Mouse (Mus musculus): ENCODE data around the gene Gm49318. TPM values are rescaled to one million over a fixed set of nuclear protein-coding genes. Genes with fewer than 3 reads are reported as not detected.

The Gm49318 gene
- polyA plus RNA-seq, 2 experiments: not detected

DNA sequence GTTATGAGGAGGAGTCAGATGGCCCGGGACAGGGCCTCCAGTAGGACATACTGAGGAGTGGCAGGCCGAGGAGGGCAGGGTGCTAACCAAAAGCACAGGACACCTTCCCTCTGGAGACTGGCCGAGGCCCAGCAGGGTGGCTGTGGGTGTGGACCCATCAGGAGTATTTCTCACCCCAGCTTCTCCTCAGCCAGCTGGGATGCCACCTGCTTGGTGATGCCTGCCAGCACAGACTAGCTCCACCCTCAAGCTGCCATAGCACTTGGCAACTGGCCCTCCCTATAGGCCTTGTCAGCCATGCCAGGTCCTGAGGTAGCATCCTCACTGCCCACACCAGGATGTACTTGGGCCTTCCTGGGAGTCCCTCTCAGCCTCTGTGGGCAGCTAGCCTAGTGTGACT lies 6.7 kb downstream of the Gm49318 start:
- Histone ChIP-seq H3K36me3 (replicated peaks; ENCODE audit: control insufficient read depth, insufficient read depth, low read depth) (peaks cover 12% of the 10 kb centered on the region), H3K9ac (replicated peaks) (no peak overlapping the region), H3K4me2 (ENCODE audit: low read depth) (no peak overlapping the region), H3K27me3 (ENCODE audit: control insufficient read depth, insufficient read depth, low read length) (no peaks in the 10 kb centered on the region), H3K4me3 (ENCODE audit: insufficient read depth in 1 of 2, low read depth in 2 of 2, low read length in 2 of 2) (no peak overlapping the region), H3K4me1 (replicated peaks; ENCODE audit: control insufficient read depth in 2 of 2, insufficient read depth in 2 of 2, low read length in 1 of 2) (no peaks in the 10 kb centered on the region), H3K27ac (no peak overlapping the region), H3K9me3 (ENCODE audit: control insufficient read depth, low read length) (no peaks in the 10 kb centered on the region)
- DNase-seq (ENCODE audit: low read depth in 3 of 3, low spot score in 3 of 3) (no peak), ATAC-seq (ENCODE audit: insufficient read depth) (no peak)
- 62% methylated on average over 3 of the region's 3 CpGs for WGBS (ENCODE audit: insufficient replicate concordance)
- TF ChIP-seq CTCF (IDR thresholded peaks at IDR 0.05; ENCODE audit: low read depth) (no peak), EP300 (IDR thresholded peaks at IDR 0.05; ENCODE audit: low read depth) (no peak)

DNA sequence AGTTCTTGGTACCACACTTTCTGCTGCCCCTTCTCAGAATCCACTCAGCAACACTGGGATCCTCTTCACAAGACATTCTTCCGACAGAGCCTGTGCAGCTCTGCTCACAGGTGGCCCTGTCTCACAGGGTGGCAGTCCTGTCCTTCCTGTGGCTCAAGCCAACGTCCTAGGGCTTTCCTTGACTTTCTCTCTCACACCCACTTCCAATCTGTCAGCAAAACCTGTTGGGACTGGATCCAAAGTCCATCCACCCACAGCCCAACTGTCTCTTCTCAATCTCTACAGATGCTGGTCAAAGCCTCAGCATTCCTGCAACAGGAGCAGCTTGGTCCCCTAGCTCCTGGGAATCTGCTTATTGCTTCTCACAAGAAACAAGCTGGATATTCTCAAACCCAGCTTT lies 9.7 kb downstream of the Gm49318 start:
- no peaks in the 10 kb centered on the region for H3K4me1 ChIP-seq (replicated peaks; ENCODE audit: control insufficient read depth in 2 of 2, insufficient read depth in 2 of 2, low read length in 1 of 2)
- H3K9me3 ChIP-seq (ENCODE audit: control insufficient read depth, low read length): no peaks in the 10 kb centered on the region
- no peaks in the 10 kb centered on the region for H3K27me3 ChIP-seq (ENCODE audit: control insufficient read depth, insufficient read depth, low read length)
- no peak overlapping the region for H3K9ac ChIP-seq (replicated peaks)
- DNase-seq (ENCODE audit: low read depth in 3 of 3, low spot score in 3 of 3) (no peak), ATAC-seq (ENCODE audit: insufficient read depth) (no peak)
- H3K27ac ChIP-seq: no peak overlapping the region
- H3K36me3 ChIP-seq (replicated peaks; ENCODE audit: control insufficient read depth, insufficient read depth, low read depth): peaks cover 12% of the 10 kb centered on the region
- no peak overlapping the region for H3K4me3 ChIP-seq (ENCODE audit: insufficient read depth in 1 of 2, low read depth in 2 of 2, low read length in 2 of 2)
- TF ChIP-seq EP300 (IDR thresholded peaks at IDR 0.05; ENCODE audit: low read depth) (no peak), CTCF (IDR thresholded peaks at IDR 0.05; ENCODE audit: low read depth) (no peak)
- whole genome bisulfite sequencing (ENCODE audit: insufficient replicate concordance): 65% methylated on average over 2 of the region's 2 CpGs
- no peak overlapping the region for H3K4me2 ChIP-seq (ENCODE audit: low read depth)

DNA sequence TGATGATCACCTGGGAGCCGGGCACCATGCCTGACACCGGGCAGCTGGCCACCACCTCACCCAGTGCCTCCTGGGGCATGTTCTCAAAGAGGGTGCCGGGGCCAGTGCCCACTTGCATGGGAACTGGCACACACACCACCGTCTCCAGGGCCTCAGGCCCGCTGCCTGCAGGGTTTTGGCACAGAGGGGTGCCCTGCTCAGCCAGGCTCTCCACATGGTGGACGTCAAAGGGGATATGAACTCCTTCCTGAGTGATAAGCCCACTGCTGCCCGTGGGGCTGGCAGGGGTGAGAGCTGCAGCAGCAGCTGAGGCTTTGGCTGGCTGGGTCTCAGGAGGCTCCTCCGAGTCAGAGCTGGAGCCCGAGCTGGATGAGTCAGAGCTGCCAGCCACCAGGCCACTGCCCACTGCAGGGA lies 13.0 kb downstream of the Gm49318 start:
- DNase-seq (ENCODE audit: low read depth in 3 of 3, low spot score in 3 of 3) (no peak), ATAC-seq (ENCODE audit: insufficient read depth) (no peak)
- H3K9ac ChIP-seq (replicated peaks): no peak overlapping the region
- no peak overlapping the region for H3K27ac ChIP-seq
- 0 out of 4 replicates have a peak, but pooled peaks cover 0 to 2% of the 10 kb centered on the region in 2 experiments for H3K4me1 ChIP-seq (replicated peaks; ENCODE audit: control insufficient read depth in 2 of 2, insufficient read depth in 2 of 2, low read length in 1 of 2)
- H3K4me2 ChIP-seq (ENCODE audit: low read depth): no peak overlapping the region
- no peak overlapping the region for H3K4me3 ChIP-seq (ENCODE audit: insufficient read depth in 1 of 2, low read depth in 2 of 2, low read length in 2 of 2)
- no peaks in the 10 kb centered on the region for H3K9me3 ChIP-seq (ENCODE audit: control insufficient read depth, low read length)
- no peak for TF ChIP-seq EP300 (IDR thresholded peaks at IDR 0.05; ENCODE audit: low read depth)
- no peak for TF ChIP-seq CTCF (IDR thresholded peaks at IDR 0.05; ENCODE audit: low read depth)
- peaks cover 3% of the 10 kb centered on the region for H3K36me3 ChIP-seq (replicated peaks; ENCODE audit: control insufficient read depth, insufficient read depth, low read depth)
- H3K27me3 ChIP-seq (ENCODE audit: control insufficient read depth, insufficient read depth, low read length): peaks cover 14% of the 10 kb centered on the region
- WGBS (ENCODE audit: insufficient replicate concordance): 78% methylated on average over 9 of the region's 9 CpGs

DNA sequence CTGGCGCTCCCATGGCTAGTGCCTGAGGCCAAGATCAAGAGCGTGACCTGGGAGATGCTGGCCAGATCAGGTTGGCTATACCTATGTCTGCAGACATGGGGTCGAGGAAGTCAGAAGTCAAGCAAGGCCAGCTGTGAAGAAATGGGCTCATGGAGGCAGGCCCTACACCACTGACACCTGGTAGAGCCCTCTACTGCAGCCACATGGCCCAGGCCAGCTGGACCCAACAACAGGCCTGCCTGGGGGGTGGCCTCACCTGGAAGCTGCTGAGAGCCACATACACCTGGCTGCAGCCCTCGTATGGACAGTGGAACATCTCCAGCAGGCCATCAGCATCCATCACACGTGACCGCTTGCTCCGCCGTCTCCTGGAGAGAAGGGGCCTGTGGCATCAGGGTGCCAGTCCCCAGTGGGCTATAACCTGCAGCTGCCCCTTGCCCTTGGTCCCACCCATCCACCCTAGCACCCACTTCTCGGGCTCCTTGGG lies 14.0 kb downstream of the Gm49318 start:
- no peak for DNase-seq (ENCODE audit: low read depth in 3 of 3, low spot score in 3 of 3)
- no peak overlapping the region for H3K4me3 ChIP-seq (ENCODE audit: insufficient read depth in 1 of 2, low read depth in 2 of 2, low read length in 2 of 2)
- no peak overlapping the region for H3K27ac ChIP-seq
- H3K9me3 ChIP-seq (ENCODE audit: control insufficient read depth, low read length): no peaks in the 10 kb centered on the region
- H3K4me1 ChIP-seq (replicated peaks; ENCODE audit: control insufficient read depth in 2 of 2, insufficient read depth in 2 of 2, low read length in 1 of 2): 0 out of 4 replicates have a peak, but pooled peaks cover 0 to 2% of the 10 kb centered on the region in 2 experiments
- ATAC-seq (ENCODE audit: insufficient read depth): no peak
- no peak overlapping the region for H3K9ac ChIP-seq (replicated peaks)
- no peak overlapping the region for H3K4me2 ChIP-seq (ENCODE audit: low read depth)
- TF ChIP-seq EP300 (IDR thresholded peaks at IDR 0.05; ENCODE audit: low read depth) (no peak), CTCF (IDR thresholded peaks at IDR 0.05; ENCODE audit: low read depth) (no peak)
- H3K27me3 ChIP-seq (ENCODE audit: control insufficient read depth, insufficient read depth, low read length): peaks cover 24% of the 10 kb centered on the region
- H3K36me3 ChIP-seq (replicated peaks; ENCODE audit: control insufficient read depth, insufficient read depth, low read depth): peaks cover 3% of the 10 kb centered on the region
- 84% methylated on average over 9 of the region's 9 CpGs for WGBS (ENCODE audit: insufficient replicate concordance)

DNA sequence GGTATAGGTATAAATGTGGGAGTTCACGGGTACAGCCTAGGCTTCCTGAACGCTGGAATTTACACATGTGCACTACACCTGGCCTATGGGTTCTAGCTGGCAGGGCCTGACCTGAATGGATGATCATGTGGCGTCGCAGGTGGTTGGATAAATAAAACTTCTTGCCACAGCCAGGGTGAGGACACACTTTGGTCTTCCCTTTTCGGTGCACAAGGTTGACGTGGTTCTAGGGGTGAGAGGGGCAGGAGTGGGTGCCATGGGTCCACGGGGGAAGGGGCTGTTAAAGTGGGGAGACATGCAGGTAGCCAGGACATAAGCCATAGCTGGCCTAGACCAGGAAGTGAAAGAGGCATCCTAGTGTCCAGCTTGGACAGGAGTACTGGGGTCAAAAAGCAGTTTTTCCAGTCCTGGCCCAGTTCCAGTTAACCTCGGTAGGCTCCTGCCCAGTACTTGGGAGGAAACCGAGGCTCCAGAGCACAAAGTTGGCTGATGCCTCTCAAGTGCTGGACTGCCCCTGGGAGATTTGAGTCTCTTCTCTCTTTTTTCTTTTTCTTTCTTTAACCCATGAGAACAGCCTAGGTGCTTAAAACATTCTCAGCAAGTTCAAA lies 14.7 kb downstream of the Gm49318 start:
- no peak for DNase-seq (ENCODE audit: low read depth in 3 of 3, low spot score in 3 of 3)
- TF ChIP-seq CTCF (IDR thresholded peaks at IDR 0.05; ENCODE audit: low read depth): no peak
- no peak for TF ChIP-seq EP300 (IDR thresholded peaks at IDR 0.05; ENCODE audit: low read depth)
- H3K4me2 ChIP-seq (ENCODE audit: low read depth): no peak overlapping the region
- peaks cover 3% of the 10 kb centered on the region for H3K36me3 ChIP-seq (replicated peaks; ENCODE audit: control insufficient read depth, insufficient read depth, low read depth)
- no peaks in the 10 kb centered on the region for H3K9me3 ChIP-seq (ENCODE audit: control insufficient read depth, low read length)
- H3K4me1 ChIP-seq (replicated peaks; ENCODE audit: control insufficient read depth in 2 of 2, insufficient read depth in 2 of 2, low read length in 1 of 2): 0 out of 4 replicates have a peak, but pooled peaks cover 0 to 2% of the 10 kb centered on the region in 2 experiments
- peaks cover 30% of the 10 kb centered on the region for H3K27me3 ChIP-seq (ENCODE audit: control insufficient read depth, insufficient read depth, low read length)
- H3K9ac ChIP-seq (replicated peaks): no peak overlapping the region
- H3K27ac ChIP-seq: no peak overlapping the region
- no peak for ATAC-seq (ENCODE audit: insufficient read depth)
- WGBS (ENCODE audit: insufficient replicate concordance): 61% methylated on average over 9 of the region's 9 CpGs
- H3K4me3 ChIP-seq (ENCODE audit: insufficient read depth in 1 of 2, low read depth in 2 of 2, low read length in 2 of 2): no peak overlapping the region
